ENCODE assay signal across 7 mouse cellular contexts in the genomic region with DNA sequence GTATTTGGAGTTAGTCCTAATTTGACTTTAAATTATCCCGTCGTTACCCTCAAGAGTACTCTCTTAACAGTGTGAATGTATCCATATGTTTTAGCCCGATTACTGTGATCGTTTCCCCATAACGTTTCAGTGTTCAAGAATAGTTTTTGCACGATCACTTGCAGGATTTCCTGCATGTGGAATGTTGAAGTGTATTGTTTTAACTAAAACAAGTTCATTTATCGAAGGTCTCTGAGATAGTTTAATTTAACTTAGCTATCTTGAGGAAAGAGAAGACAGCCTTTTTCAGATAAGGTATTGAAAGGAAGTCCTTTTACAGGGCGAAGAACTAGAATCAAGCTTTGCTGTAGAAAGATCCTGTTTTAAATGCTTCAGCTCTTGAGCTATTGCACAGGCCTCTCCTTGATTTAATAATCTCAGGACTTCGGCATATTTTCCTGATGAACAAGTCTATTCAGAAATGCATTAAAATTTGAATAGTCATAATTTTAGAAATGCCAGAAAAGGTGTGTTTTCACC. TPM values are rescaled to one million over a fixed set of nuclear protein-coding genes. Genes with fewer than 3 reads are reported as not detected.
DNase-seq lines count a peak whose midpoint lies in the region; ATAC-seq lines count a peak whose summit lies in the region.

No protein-coding gene starts in this region.

- H3K27ac ChIP-seq in lung, embryonic 15.5 days: no peak overlapping the region
- H3K27ac ChIP-seq in embryonic facial prominence, embryonic 14.5 days (replicated peaks; ENCODE audit: low read depth, low read length): no peak overlapping the region
- no peak overlapping the region for H3K27ac ChIP-seq in limb, embryonic 11.5 days (replicated peaks; ENCODE audit: low read depth, low read length)
- no peak overlapping the region for H3K27ac ChIP-seq in stomach, embryonic 15.5 days

- DNase-seq in lung, postnatal 10 days: no peak
- DNase-seq in embryonic facial prominence, embryonic 14.5 days (ENCODE audit: low spot score): no peak
- DNase-seq in limb, embryonic 11.5 days (ENCODE audit: low spot score): no peak
- DNase-seq in right cerebral cortex, postnatal 14 days: no peak
- DNase-seq in frontal cortex, postnatal 36 days (ENCODE audit: low spot score in 2 of 2): no peak

- WGBS in lung, embryonic 15.5 days: 7% methylated on average over 9 of the region's 9 CpGs
- 17% methylated on average over 9 of the region's 9 CpGs for WGBS in embryonic facial prominence, embryonic 14.5 days
- WGBS in limb, embryonic 11.5 days: 34% methylated on average over 9 of the region's 9 CpGs
- WGBS in stomach, embryonic 15.5 days: 10% methylated on average over 9 of the region's 9 CpGs

- peaks cover 17% of the 10 kb centered on the region for H3K4me1 ChIP-seq in lung, embryonic 15.5 days
- 0 out of 2 replicates have a peak, but pooled peaks cover 4% of the 10 kb centered on the region for H3K4me1 ChIP-seq in embryonic facial prominence, embryonic 14.5 days (ENCODE audit: control insufficient read depth, insufficient read depth, low read length)
- no peaks in the 10 kb centered on the region for H3K4me1 ChIP-seq in limb, embryonic 11.5 days (ENCODE audit: control insufficient read depth, insufficient read depth, low read length)
- peaks cover 5% of the 10 kb centered on the region; the same call in 1 of the 2 replicates for H3K4me1 ChIP-seq in stomach, embryonic 15.5 days

- H3K27me3 ChIP-seq in lung, embryonic 15.5 days: no peaks in the 10 kb centered on the region
- no peaks in the 10 kb centered on the region for H3K27me3 ChIP-seq in embryonic facial prominence, embryonic 14.5 days (replicated peaks; ENCODE audit: control insufficient read depth, insufficient read depth, low read length)
- H3K27me3 ChIP-seq in limb, embryonic 11.5 days (ENCODE audit: control insufficient read depth, insufficient read depth, low read length): no peaks in the 10 kb centered on the region
- no peaks in the 10 kb centered on the region for H3K27me3 ChIP-seq in stomach, embryonic 15.5 days (replicated peaks)

- H3K9ac ChIP-seq in lung, embryonic 15.5 days: peak overlapping the region; percentile 96
- peak overlapping the region; percentile 89 for H3K9ac ChIP-seq in embryonic facial prominence, embryonic 14.5 days (ENCODE audit: low read depth, low read length)
- H3K9ac ChIP-seq in limb, embryonic 11.5 days (ENCODE audit: low read length): no peak overlapping the region
- no peak overlapping the region for H3K9ac ChIP-seq in stomach, embryonic 15.5 days

- H3K9me3 ChIP-seq in lung, embryonic 15.5 days: no peaks in the 10 kb centered on the region
- no peaks in the 10 kb centered on the region for H3K9me3 ChIP-seq in embryonic facial prominence, embryonic 14.5 days (ENCODE audit: control insufficient read depth, low read length)
- no peaks in the 10 kb centered on the region for H3K9me3 ChIP-seq in limb, embryonic 11.5 days (ENCODE audit: control insufficient read depth, low read length)
- H3K9me3 ChIP-seq in stomach, embryonic 15.5 days: no peaks in the 10 kb centered on the region

- no peak for ATAC-seq in lung, embryonic 15.5 days (ENCODE audit: borderline replicate concordance, extremely low read depth, low FRiP score, low TSS enrichment)
- ATAC-seq in embryonic facial prominence, embryonic 14.5 days (ENCODE audit: low read depth): no peak
- ATAC-seq in limb, embryonic 11.5 days (ENCODE audit: insufficient number of reproducible peaks, low FRiP score, low TSS enrichment, low read depth): no peak
- no peak for ATAC-seq in stomach, embryonic 15.5 days (ENCODE audit: insufficient read depth, low FRiP score, low read depth)

- H3K36me3 ChIP-seq in lung, embryonic 15.5 days: peaks cover 16% of the 10 kb centered on the region; the same call in 1 of the 2 replicates
- peaks cover 14% of the 10 kb centered on the region for H3K36me3 ChIP-seq in embryonic facial prominence, embryonic 14.5 days (ENCODE audit: control insufficient read depth, insufficient read depth, low read length)
- H3K36me3 ChIP-seq in limb, embryonic 11.5 days (ENCODE audit: control insufficient read depth, insufficient read depth, low read length): peaks cover 3% of the 10 kb centered on the region; the same call in 1 of the 2 replicates
- no peaks in the 10 kb centered on the region for H3K36me3 ChIP-seq in stomach, embryonic 15.5 days

- H3K4me3 ChIP-seq in lung, embryonic 15.5 days: peak overlapping the region; percentile 98
- peak overlapping the region; percentile 97 for H3K4me3 ChIP-seq in embryonic facial prominence, embryonic 14.5 days (ENCODE audit: low read depth, low read length)
- peak overlapping the region; percentile 96 for H3K4me3 ChIP-seq in limb, embryonic 11.5 days (ENCODE audit: low read depth, low read length)
- peak overlapping the region; percentile 94 for H3K4me3 ChIP-seq in stomach, embryonic 15.5 days (replicated peaks)

- peak overlapping the region; percentile 87 for H3K4me2 ChIP-seq in lung, embryonic 15.5 days
- peak overlapping the region; percentile 79 for H3K4me2 ChIP-seq in embryonic facial prominence, embryonic 14.5 days (ENCODE audit: low read depth, low read length)
- H3K4me2 ChIP-seq in limb, embryonic 11.5 days (ENCODE audit: low read depth, severe bottlenecking): peak overlapping the region; percentile 47
- peak overlapping the region; percentile 65 for H3K4me2 ChIP-seq in stomach, embryonic 15.5 days

RNA-seq across cellular contexts. Expression of gene Mapk1, which starts 1.3 kb away (rescaled TPM):
- 158 and 166 TPM in 2 replicates for polyA plus RNA-seq in lung, embryonic 15.5 days (2015; fragmentation: Nextera tagmentation; extraction: Ambion mirVana)
- polyA plus RNA-seq in embryonic facial prominence, embryonic 14.5 days (2014; fragmentation: Nextera tagmentation; extraction: Ambion mirVana): 180 and 182 TPM in 2 replicates
- 171 and 172 TPM in 2 replicates for polyA plus RNA-seq in limb, embryonic 11.5 days (2014; fragmentation: Nextera tagmentation; extraction: Ambion mirVana)
- polyA plus RNA-seq in stomach, embryonic 15.5 days (2015; fragmentation: Nextera tagmentation; extraction: Ambion mirVana): 153 and 156 TPM in 2 replicates

Comparison
In these comparisons a context has a peak if more than half of its experiments do, and no peak if none do; other contexts are left out.
1. H3K9ac ChIP-seq: peak in lung, embryonic 15.5 days (single experiment) and embryonic facial prominence, embryonic 14.5 days (single experiment); none in limb, embryonic 11.5 days (single experiment) and stomach, embryonic 15.5 days (single experiment).
2. Peak in every context shown above with its lines, with median percentiles within 50 percentile points of each other: H3K4me2 ChIP-seq and H3K4me3 ChIP-seq.